Mouse (Mus musculus): ENCODE data around the gene Pnma5.

The Pnma5 gene

DNA sequence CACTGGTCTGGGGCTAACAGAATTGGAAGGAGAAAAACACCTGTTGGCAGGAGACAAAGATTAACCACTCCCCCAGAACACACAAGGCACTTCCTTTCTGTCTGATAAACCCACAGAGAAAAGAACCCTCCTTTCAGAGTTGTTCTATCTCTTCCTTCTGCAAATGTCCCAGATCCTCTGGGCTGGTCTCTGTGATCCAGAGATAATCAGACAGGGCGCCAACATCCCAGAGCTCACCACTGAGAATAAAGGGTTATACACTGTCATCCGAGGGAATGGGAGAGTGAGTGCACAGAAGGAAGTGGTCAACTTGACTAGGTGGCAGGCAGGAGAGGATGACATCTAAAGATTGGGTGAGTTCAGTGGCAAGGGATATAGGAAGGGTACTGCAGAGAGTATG is 51.3 kb downstream of the Pnma5 start:
- CTCF ChIA-PET = no interaction called here

Measured in spleen, embryonic (tissue).